Mouse (Mus musculus) stomach, postnatal 0 days (tissue): ENCODE measurements around the gene Slc30a5. TPM values are rescaled to one million over a fixed set of nuclear protein-coding genes. Genes with fewer than 3 reads are reported as not detected.

Source experiments
- ATAC-seq: fragments of 200-750 bp; cut with Nextera tagmentation; 2 replicates; pipeline ENCODE4 v1.8.0; 2017; ENCODE audit not compliant: low FRiP score, low TSS enrichment
- DNase-seq: peaks from one replicate; pipeline ENCODE4 v3.0.0-alpha.2; 2016; ENCODE audit warnings: low spot score
- H3K27ac ChIP-seq: fragments of 300-500 bp; sonication (generic); replicated peaks from 2 replicates; pipeline ENCODE4 v1.5.1; 2014; ENCODE audit warnings: mild to moderate bottlenecking, control low read depth
- H3K27me3 ChIP-seq: fragments of 300-500 bp; sonication (generic); 2 replicates; pipeline ENCODE4 v1.6.1; 2014; ENCODE audit warnings: low read length; ENCODE audit not compliant: control insufficient read depth, insufficient read depth
- H3K36me3 ChIP-seq: fragments of 300-500 bp; sonication (generic); 2 replicates; pipeline ENCODE4 v1.6.1; 2014; ENCODE audit warnings: low read length, mixed read lengths; ENCODE audit not compliant: control insufficient read depth, insufficient read depth
- H3K4me1 ChIP-seq: fragments of 300-500 bp; sonication (generic); replicated peaks from 2 replicates; pipeline ENCODE4 v1.6.1; 2014; ENCODE audit warnings: antibody characterized with exemption; ENCODE audit not compliant: control insufficient read depth, insufficient read depth
- H3K4me2 ChIP-seq: fragments of 300-500 bp; sonication (generic); replicated peaks from 2 replicates; pipeline ENCODE4 v1.6.1; 2014; ENCODE audit warnings: low read depth, mild to moderate bottlenecking, control low read depth, moderate library complexity
- H3K4me3 ChIP-seq: fragments of 300-500 bp; sonication (generic); 2 replicates; pipeline ENCODE4 v1.5.1; 2014; ENCODE audit warnings: low read depth, low read length, control low read depth
- H3K9ac ChIP-seq: fragments of 300-500 bp; sonication (generic); 2 replicates; pipeline ENCODE4 v1.6.1; 2014; ENCODE audit warnings: mild to moderate bottlenecking, low read length, control low read depth, mixed read lengths
- H3K9me3 ChIP-seq: fragments of 300-500 bp; sonication (generic); 2 replicates; pipeline ENCODE4 v1.6.1; 2016; ENCODE audit warnings: low read length; ENCODE audit not compliant: control insufficient read depth
- CTCF ChIP-seq: IDR thresholded peaks from 2 replicates; pipeline ENCODE4 v1.5.1; 2016; ENCODE audit warnings: antibody characterized with exemption, low read depth, mild to moderate bottlenecking, moderate library complexity
- EP300 ChIP-seq: optimal IDR thresholded peaks from 2 replicates; pipeline ENCODE3; 2016; ENCODE audit warnings: antibody characterized with exemption
- WGBS: fragments of 180-500 bp; shearing (Covaris S2); extraction: QIAGEN DNeasy Blood & Tissue Kit; methylation state at CpG from one replicate; pipeline ENCODE4 v1.1.7; 2014; 5-methylcytosine and 5-hydroxymethylcytosine counted together
- polyA plus RNA-seq: library from polyadenylated mRNA; unstranded; fragments of >200 nt; fragmentation: Nextera tagmentation; extraction: Ambion mirVana; gene quantifications from 2 replicates; pipeline ENCODE4 v1.2.1, GENCODE M21; 2015

Gene Slc30a5
- polyA plus RNA-seq, 1 experiment from 2014 or later, result 38.3 TPM

DNA sequence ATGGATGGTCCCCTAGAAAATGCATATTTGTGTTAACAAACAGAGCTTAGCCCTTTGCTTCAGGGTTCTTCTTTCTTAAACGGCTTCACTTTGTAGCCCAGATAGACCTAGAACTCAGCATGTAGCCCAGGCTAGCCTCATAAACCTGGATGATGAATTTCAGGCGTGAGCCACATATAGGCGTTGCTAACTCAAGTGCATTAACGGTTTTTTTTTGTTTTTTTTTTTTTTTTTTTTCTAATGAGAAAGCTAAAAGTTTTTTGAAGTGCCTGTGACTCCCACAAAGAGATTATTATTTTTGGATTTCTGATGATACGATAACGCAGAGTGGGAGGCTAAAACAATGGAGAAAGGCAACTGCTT is 394 bp upstream of the Slc30a5 start:
- no peak for DNase-seq
- Histone ChIP-seq H3K4me3 (peak overlapping the region; percentile 80; the same call in 1 of the 2 replicates), H3K9me3 (no peaks in the 10 kb centered on the region), H3K9ac (no peak overlapping the region), H3K27ac (no peak overlapping the region), H3K4me1 (0 out of 2 replicates have a peak, but pooled peaks cover 2% of the 10 kb centered on the region), H3K36me3 (no peaks in the 10 kb centered on the region), H3K4me2 (0 out of 2 replicates have a peak overlapping the region, but pooled peaks have one; percentile 1), H3K27me3 (no peaks in the 10 kb centered on the region)
- 53% methylated on average over 6 of the region's 6 CpGs for WGBS
- TF ChIP-seq EP300 (no peak), CTCF (no peak)
- ATAC-seq, result no peak; the same call in 1 of the 2 replicates

DNA sequence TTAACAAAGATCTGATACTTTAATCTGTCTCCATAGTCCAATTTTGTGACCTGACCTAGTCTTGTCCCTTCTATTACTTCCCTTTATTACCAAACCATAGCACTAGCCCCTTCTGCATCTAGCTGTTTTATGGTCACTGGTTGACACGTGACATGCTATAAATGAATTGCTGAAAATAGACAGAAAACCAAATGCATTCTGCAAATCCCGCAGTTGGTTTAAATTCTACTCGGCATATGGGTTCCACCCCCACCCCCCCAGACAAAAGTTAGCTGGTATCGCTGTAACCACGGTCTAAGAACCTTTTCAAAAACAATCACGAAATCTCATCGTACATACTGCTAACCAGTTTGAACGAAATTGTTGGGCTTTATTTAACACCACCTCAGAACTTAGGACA is 1.0 kb downstream of the Slc30a5 start:
- Histone ChIP-seq H3K9ac (peak overlapping the region; percentile 96), H3K27me3 (no peaks in the 10 kb centered on the region), H3K4me1 (0 out of 2 replicates have a peak, but pooled peaks cover 2% of the 10 kb centered on the region), H3K36me3 (no peaks in the 10 kb centered on the region), H3K4me2 (peak overlapping the region; percentile 73), H3K4me3 (peak overlapping the region; percentile 80), H3K27ac (peak overlapping the region; percentile 96), H3K9me3 (no peaks in the 10 kb centered on the region)
- WGBS, result 1% methylated on average over 8 of the region's 8 CpGs
- ATAC-seq (no peak), DNase-seq (no peak)
- TF ChIP-seq EP300 (no peak), CTCF (no peak)

DNA sequence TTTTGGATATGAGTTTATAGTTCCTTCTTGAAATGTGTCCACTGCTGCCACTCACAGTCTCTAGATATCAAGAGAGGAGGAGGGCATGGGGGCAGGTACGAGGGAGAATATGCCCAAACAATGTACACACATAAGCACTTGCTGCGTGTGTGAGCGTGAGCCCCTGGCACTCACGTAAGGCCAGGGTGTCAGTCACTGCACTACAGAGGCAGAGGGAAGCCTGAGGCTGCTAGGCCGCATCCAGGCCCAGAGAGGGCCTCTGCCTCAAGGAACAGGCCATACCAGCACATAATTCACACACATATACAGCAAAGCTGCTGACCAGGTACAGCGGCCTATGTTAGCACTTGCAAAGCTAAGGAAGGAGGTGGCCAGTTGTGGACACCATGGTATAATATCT is 2.1 kb downstream of the Slc30a5 start:
- Histone ChIP-seq H3K27ac (no peak overlapping the region), H3K9me3 (no peaks in the 10 kb centered on the region), H3K27me3 (no peaks in the 10 kb centered on the region), H3K4me2 (peak overlapping the region; percentile 32), H3K36me3 (no peaks in the 10 kb centered on the region), H3K9ac (0 out of 2 replicates have a peak overlapping the region, but pooled peaks have one; percentile 35), H3K4me1 (0 out of 2 replicates have a peak, but pooled peaks cover 2% of the 10 kb centered on the region), H3K4me3 (0 out of 2 replicates have a peak overlapping the region, but pooled peaks have one; percentile 12)
- TF ChIP-seq EP300, result no peak
- TF ChIP-seq CTCF, result no peak
- ATAC-seq (no peak), DNase-seq (no peak)
- WGBS, result 62% methylated on average over 6 of the region's 6 CpGs

DNA sequence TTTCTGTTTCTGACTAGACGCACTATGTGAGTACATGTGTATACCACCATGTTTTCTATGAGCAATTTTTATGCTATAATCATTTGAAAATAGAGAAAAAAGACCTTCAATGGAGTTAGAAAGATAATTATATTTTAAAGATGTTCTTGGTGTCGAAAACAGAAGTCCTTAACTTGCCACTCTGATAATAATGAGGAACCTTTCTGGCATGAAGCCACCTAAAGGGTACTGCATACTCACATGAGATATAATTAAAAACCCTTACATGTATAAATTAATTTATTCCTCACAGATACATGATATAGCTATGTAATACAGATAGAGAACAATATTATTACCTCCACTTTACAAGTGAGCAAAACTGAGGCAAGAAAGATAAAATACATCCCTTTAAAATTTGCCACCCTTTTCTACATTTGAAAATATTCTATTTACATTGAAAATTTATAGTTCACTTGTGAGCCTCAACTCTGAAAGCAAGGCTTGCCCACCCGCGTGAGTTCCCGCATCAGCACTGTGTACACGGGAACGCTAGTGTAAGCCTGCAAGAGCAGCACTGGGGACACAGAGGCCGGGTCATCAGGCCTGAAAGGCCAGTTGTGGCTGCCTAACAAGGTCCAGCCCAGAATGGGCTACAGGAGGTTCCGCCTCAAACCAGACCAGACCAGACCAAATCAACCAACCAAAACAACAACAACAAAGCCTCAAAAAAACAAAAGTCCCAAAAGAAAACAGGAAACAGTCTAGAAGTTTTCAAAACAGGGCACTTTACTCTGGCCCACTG is 7.4 kb downstream of the Slc30a5 start:
- 84% methylated on average over 9 of the region's 9 CpGs for WGBS
- peaks cover 6% of the 10 kb centered on the region; the same call in 1 of the 2 replicates for H3K36me3 ChIP-seq
- H3K27me3 ChIP-seq, result no peaks in the 10 kb centered on the region
- H3K27ac ChIP-seq, result no peak overlapping the region
- DNase-seq (no peak), ATAC-seq (no peak)
- H3K4me2 ChIP-seq, result no peak overlapping the region
- no peak for TF ChIP-seq CTCF
- no peaks in the 10 kb centered on the region for H3K4me1 ChIP-seq
- no peak overlapping the region for H3K9ac ChIP-seq
- H3K4me3 ChIP-seq, result no peak overlapping the region
- H3K9me3 ChIP-seq, result no peaks in the 10 kb centered on the region

DNA sequence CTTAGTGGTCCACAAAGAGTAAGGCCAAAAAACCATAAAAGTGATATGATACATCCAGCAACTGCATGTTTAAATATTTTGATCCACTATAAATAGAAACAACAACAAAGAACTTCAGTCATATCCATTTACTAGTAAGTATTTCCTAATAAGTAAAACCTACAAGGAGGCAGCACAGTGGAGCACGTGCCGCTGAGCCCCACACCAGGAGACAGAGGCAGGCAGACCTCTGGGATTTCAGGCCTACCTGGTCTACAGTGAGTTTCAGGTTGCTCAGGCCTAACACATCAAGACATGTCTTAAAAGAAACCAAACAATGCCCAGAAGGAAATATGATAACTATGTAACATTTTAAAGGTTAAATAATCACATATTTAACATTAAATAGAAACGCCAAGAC is 8.3 kb downstream of the Slc30a5 start:
- WGBS, result 79% methylated on average over 3 of the region's 3 CpGs

DNA sequence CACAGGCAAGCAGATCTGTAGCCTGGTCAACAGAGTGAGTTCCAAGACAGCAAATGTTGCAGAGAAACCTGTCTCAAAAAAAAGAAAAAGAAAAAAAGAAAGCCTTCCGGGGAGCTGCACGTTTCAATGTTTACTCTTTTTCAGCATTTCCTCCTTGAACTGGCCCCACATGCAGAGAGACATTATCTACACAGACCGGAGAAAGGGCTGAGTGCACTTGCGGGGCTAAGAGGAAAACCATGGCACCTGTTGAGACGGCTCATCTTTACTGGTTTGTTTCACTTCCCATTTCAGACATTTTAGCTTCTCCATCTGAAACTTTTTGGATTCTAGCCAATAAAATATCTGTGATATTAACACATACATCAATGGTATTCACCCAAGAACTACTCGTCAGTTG is 8.9 kb downstream of the Slc30a5 start:
- H3K4me3 ChIP-seq, result no peak overlapping the region
- no peak overlapping the region for H3K9ac ChIP-seq
- H3K36me3 ChIP-seq, result peaks cover 9% of the 10 kb centered on the region
- 0 out of 2 replicates have a peak, but pooled peaks have one; percentile 45 for ATAC-seq
- no peaks in the 10 kb centered on the region for H3K9me3 ChIP-seq
- H3K4me2 ChIP-seq, result no peak overlapping the region
- 35% methylated on average over 6 of the region's 6 CpGs for WGBS
- H3K27me3 ChIP-seq, result no peaks in the 10 kb centered on the region
- 0 out of 2 replicates have a peak overlapping the region, but pooled peaks have one; percentile 30 for H3K27ac ChIP-seq
- peak; percentile 22 for DNase-seq
- H3K4me1 ChIP-seq, result no peaks in the 10 kb centered on the region
- TF ChIP-seq CTCF, result no peak
- TF ChIP-seq EP300, result no peak

More for the DNA sequence above, 8.3 kb downstream of the Slc30a5 start:
- Histone ChIP-seq H3K9me3 (no peaks in the 10 kb centered on the region), H3K9ac (no peak overlapping the region), H3K4me3 (no peak overlapping the region), H3K27me3 (no peaks in the 10 kb centered on the region), H3K36me3 (peaks cover 7% of the 10 kb centered on the region), H3K27ac (no peak overlapping the region), H3K4me1 (no peaks in the 10 kb centered on the region), H3K4me2 (no peak overlapping the region)
- no peak for ATAC-seq
- DNase-seq, result no peak
- no peak for TF ChIP-seq CTCF
